In genomic region chr1:36302273-36302672, GRCm38 (mm10) we compare ENCODE assay signal across 19 mouse cellular contexts. TPM values are rescaled to one million over a fixed set of nuclear protein-coding genes. Genes with fewer than 3 reads are reported as not detected.
DNase-seq lines count a peak whose midpoint lies in the region; ATAC-seq and TF ChIP-seq lines count a peak whose summit lies in the region.
"Had no signal": no experiment of that assay in that cellular context is flagged by ENCODE, and none has a peak within 500 bp of the region (broad histone marks: within the 10 kb centered on the region; RNA-seq: fewer than 3 reads in every experiment).

No protein-coding gene starts in this region.

- H3K79me2 ChIP-seq in CH12.LX (replicated peaks; ENCODE audit: control insufficient read depth, extremely low read depth, insufficient read depth, poor library complexity, severe bottlenecking): no peaks in the 10 kb centered on the region

- H3K36me3 ChIP-seq in lung, postnatal 0 days (ENCODE audit: insufficient read depth, low read length): no peaks in the 10 kb centered on the region
- no peaks in the 10 kb centered on the region for H3K36me3 ChIP-seq in CH12.LX (replicated peaks in 1 of 2; ENCODE audit: control insufficient read depth in 1 of 2, insufficient read depth in 1 of 2, low read length in 1 of 2)
- H3K36me3 ChIP-seq: embryonic facial prominence, embryonic 10.5 days; embryonic facial prominence, embryonic 12.5 days; forebrain, embryonic 15.5 days; G1E had no signal

- H3K27ac ChIP-seq in lung, postnatal 0 days (ENCODE audit: low read length): no peak overlapping the region
- H3K27ac ChIP-seq in CH12.LX (ENCODE audit: insufficient read depth, low read depth): peak overlapping the region; percentile 22; the same call in 1 of the 2 replicates
- H3K27ac ChIP-seq: embryonic facial prominence, embryonic 10.5 days; embryonic facial prominence, embryonic 12.5 days; forebrain, embryonic 15.5 days had no signal

- intact Hi-C loops in heart, postnatal 25 days (cut with DNase I): no loop called here

- no peak for TF ChIP-seq POLR2A in CH12.LX (IDR thresholded peaks at IDR 0.05; ENCODE audit: low read depth, low read length)

- H3K4me2 ChIP-seq in lung, postnatal 0 days (replicated peaks; ENCODE audit: low read depth, low read length): no peak overlapping the region
- peak overlapping the region; percentile 2 for H3K4me2 ChIP-seq in CH12.LX (ENCODE audit: insufficient read depth, low read depth, poor library complexity, severe bottlenecking)

- dilution Hi-C loops in CH12.LX (cut with MboI; ENCODE audit: extremely low pct_ligation_motif_present, extremely low pct_unique_long_range_greater_than_20kb, low sequenced_read_pairs): no loop called here

- TF ChIP-seq CTCF in lung, postnatal 0 days (IDR thresholded peaks at IDR 0.05): no peak
- TF ChIP-seq CTCF in CH12.LX (conservative IDR thresholded peaks at IDR 0.05 in 1 of 2, IDR thresholded peaks at IDR 0.05 in 1 of 2; ENCODE audit: low read depth in 2 of 2, low read length in 2 of 2): no peak

- no peak for TF ChIP-seq RAD21 in CH12.LX (IDR thresholded peaks at IDR 0.05; ENCODE audit: low read depth, low read length)

- 64% methylated on average over 8 of the region's 8 CpGs for WGBS in lung, postnatal 0 days

- peak; percentile 24 for DNase-seq in cerebellum, adult 9-11 months
- DNase-seq in cerebellum, adult 18-20 months: no peak
- DNase-seq in lung, postnatal 0 days (ENCODE audit: low spot score): peak; percentile 50
- DNase-seq in lung, postnatal 14 days: no peak
- DNase-seq in CH12.LX (ENCODE audit: extremely low read depth): peak; percentile 60
- no peak for DNase-seq in heart, postnatal 25 days (ENCODE audit: low spot score)
- DNase-seq: adrenal gland, postnatal 10 days; adrenal gland, postnatal 36 days; cerebellum, adult 11-12 months; cerebellum, adult 8-10 months; cerebellum, postnatal 10 days; forebrain, postnatal 0 days had no signal

- 0 out of 2 replicates have a peak, but pooled peaks cover 3% of the 10 kb centered on the region for H3K4me1 ChIP-seq in lung, postnatal 0 days (ENCODE audit: insufficient read depth, low read depth, low read length)
- peaks cover 38 to 88% of the 10 kb centered on the region in 2 experiments for H3K4me1 ChIP-seq in CH12.LX (ENCODE audit: control insufficient read depth in 1 of 2, insufficient read depth in 2 of 2)

- H3K9ac ChIP-seq in lung, postnatal 0 days (replicated peaks; ENCODE audit: low read depth): no peak overlapping the region
- no peak overlapping the region for H3K9ac ChIP-seq in CH12.LX (ENCODE audit: insufficient read depth, low read depth)
- H3K9ac ChIP-seq: embryonic facial prominence, embryonic 12.5 days; forebrain, embryonic 15.5 days had no signal

- no peak overlapping the region for H3K4me3 ChIP-seq in lung, postnatal 0 days (ENCODE audit: low read depth, low read length)
- H3K4me3 ChIP-seq in CH12.LX (replicated peaks in 1 of 3; ENCODE audit: low read depth in 2 of 3, low read length in 2 of 3, poor library complexity in 1 of 3): no peak overlapping the region

- H3K9me3 ChIP-seq in lung, postnatal 0 days (ENCODE audit: low read length): no peaks in the 10 kb centered on the region
- no peaks in the 10 kb centered on the region for H3K9me3 ChIP-seq in CH12.LX (replicated peaks; ENCODE audit: low read length)
- H3K9me3 ChIP-seq: embryonic facial prominence, embryonic 10.5 days; embryonic facial prominence, embryonic 12.5 days; forebrain, embryonic 13.5 days; forebrain, embryonic 15.5 days; G1E had no signal

- no peak for ATAC-seq in lung, postnatal 0 days
- ATAC-seq: activated CD4-positive, CD25-positive, alpha-beta regulatory T cell, adult 4 months; forebrain, embryonic 13.5 days; forebrain, postnatal 0 days; Patski had no signal

- TF ChIP-seq EP300 in lung, postnatal 0 days (IDR thresholded peaks at IDR 0.05): no peak
- TF ChIP-seq EP300 in CH12.LX (IDR thresholded peaks at IDR 0.05; ENCODE audit: low read length): peak; percentile 89

- in situ Hi-C loops in CH12.LX (cut with MboI; ENCODE audit: low pct_ligation_motif_present, low pct_unique_long_range_greater_than_20kb, low sequenced_read_pairs): no loop called here

- H3K27me3 ChIP-seq in lung, postnatal 0 days (replicated peaks; ENCODE audit: insufficient read depth, low read length): no peaks in the 10 kb centered on the region; the same call in 1 of the 2 replicates
- peaks cover 43% of the 10 kb centered on the region for H3K27me3 ChIP-seq in CH12.LX (replicated peaks)
- H3K27me3 ChIP-seq: forebrain, embryonic 15.5 days had no signal

TF ChIP-seq in CH12.LX, 34 proteins besides CTCF, POLR2A, EP300 and RAD21:
- TF ChIP-seq ETS1 (conservative IDR thresholded peaks at IDR 0.05; ENCODE audit: low read depth, low read length) (peak; percentile 71; the same call in 1 of the 2 replicates), MAZ (IDR thresholded peaks at IDR 0.05; ENCODE audit: low read depth, low read length) (no peak), ZNF384 (IDR thresholded peaks at IDR 0.05; ENCODE audit: low read depth, low read length) (no peak), ZMIZ1 (IDR thresholded peaks at IDR 0.05; ENCODE audit: low read depth, low read length) (no peak), TBP (conservative IDR thresholded peaks at IDR 0.05; ENCODE audit: low read depth, low read length) (no peak), E2F4 (IDR thresholded peaks at IDR 0.05; ENCODE audit: insufficient replicate concordance, low read depth, low read length) (no peak), RCOR1 (conservative IDR thresholded peaks at IDR 0.05; ENCODE audit: low read depth, low read length) (peak; percentile 88), NELFE (IDR thresholded peaks at IDR 0.05; ENCODE audit: low read depth, low read length) (no peak), MAX (IDR thresholded peaks at IDR 0.05; ENCODE audit: low read length) (peak; percentile 47; the same call in 1 of the 2 replicates), MXI1 (IDR thresholded peaks at IDR 0.05; ENCODE audit: low read depth, low read length) (no peak), TCF12 (IDR thresholded peaks at IDR 0.05; ENCODE audit: low read depth, low read length) (peak; percentile 89), SIN3A (IDR thresholded peaks at IDR 0.05; ENCODE audit: low read length) (peak; percentile 60; the same call in 1 of the 2 replicates), MAFK (IDR thresholded peaks at IDR 0.05; ENCODE audit: insufficient replicate concordance, low read length) (0 out of 2 replicates have a peak, but pooled peaks have one; percentile 51), USF2 (conservative IDR thresholded peaks at IDR 0.05; ENCODE audit: low read depth, low read length) (no peak), PAX5 (IDR thresholded peaks at IDR 0.05; ENCODE audit: low read length) (no peak), GABPA (IDR thresholded peaks at IDR 0.05; ENCODE audit: insufficient replicate concordance, low read depth, low read length) (no peak), USF1 (IDR thresholded peaks at IDR 0.05; ENCODE audit: low read depth, low read length) (no peak), SMC3 (IDR thresholded peaks at IDR 0.05; ENCODE audit: low read depth, low read length) (no peak), HCFC1 (IDR thresholded peaks at IDR 0.05; ENCODE audit: low read depth, low read length) (0 out of 2 replicates have a peak, but pooled peaks have one; percentile 24), CHD1 (IDR thresholded peaks at IDR 0.05; ENCODE audit: low read depth, low read length) (0 out of 2 replicates have a peak, but pooled peaks have one; percentile 63), CHD2 (IDR thresholded peaks at IDR 0.05; ENCODE audit: low read length) (peak; percentile 52; the same call in 1 of the 2 replicates), ELF1 (IDR thresholded peaks at IDR 0.05; ENCODE audit: low read depth, low read length) (no peak), POLR2AphosphoS2 (IDR thresholded peaks at IDR 0.05; ENCODE audit: low read depth, low read length) (no peak), JUND (conservative IDR thresholded peaks at IDR 0.05; ENCODE audit: low read depth, low read length) (no peak; the same call in 1 of the 2 replicates), IRF4 (IDR thresholded peaks at IDR 0.05; ENCODE audit: low read depth, low read length) (peak; percentile 95), KAT2A (IDR thresholded peaks at IDR 0.05; ENCODE audit: insufficient replicate concordance, low read length) (no peak), NRF1 (IDR thresholded peaks at IDR 0.05; ENCODE audit: low read depth, low read length) (peak; percentile 33; the same call in 1 of the 2 replicates), BHLHE40 (IDR thresholded peaks at IDR 0.05; ENCODE audit: low read depth, low read length) (peak; percentile 70), ZKSCAN1 (IDR thresholded peaks at IDR 0.05; ENCODE audit: borderline replicate concordance, low read depth, low read length) (no peak), JUN (IDR thresholded peaks at IDR 0.05; ENCODE audit: insufficient read depth, low read depth, low read length) (no peak), UBTF (IDR thresholded peaks at IDR 0.05; ENCODE audit: low read depth, low read length) (no peak), MYC (IDR thresholded peaks at IDR 0.05; ENCODE audit: low read depth, low read length) (peak; percentile 60; the same call in 1 of the 2 replicates), ZC3H11A (IDR thresholded peaks at IDR 0.05; ENCODE audit: low read depth, low read length) (no peak), MEF2A (IDR thresholded peaks at IDR 0.05; ENCODE audit: borderline replicate concordance, low read depth, low read length) (peak; percentile 91; the same call in 1 of the 2 replicates)

RNA-seq across cellular contexts. Expression of gene Arid5a, which starts 5.3 kb away (rescaled TPM):
- 14.9 and 15.3 TPM in 2 replicates for polyA plus RNA-seq in lung, postnatal 0 days (2015; fragmentation: Nextera tagmentation; extraction: Ambion mirVana)
- 15.2 and 19.6 TPM in 2 replicates for total RNA-seq in CH12.LX (2012; rRNA removed)
- total RNA-seq in CH12.LX (2014; rRNA removed): 16.0 and 17.0 TPM in 2 replicates
- polyA plus RNA-seq in CH12.LX (2012; ENCODE audit: insufficient read length, low read depth): 13.2 and 16.1 TPM in 2 replicates
- 10 to 100 TPM in 1 of 2 experiments, 1 to 10 TPM in 1; 7.0 to 11.1 TPM for total RNA-seq in heart, postnatal 25 days (2021)

RNA-seq across cellular contexts. Expression of gene Neurl3, which starts 27.8 kb away (rescaled TPM):
- 12.7 and 15.9 TPM in 2 replicates for polyA plus RNA-seq in lung, postnatal 0 days (2015; fragmentation: Nextera tagmentation; extraction: Ambion mirVana)
- total RNA-seq in CH12.LX (2012; rRNA removed) (0.08 TPM in 1 of 2 replicates, not detected in the other), CH12.LX (2014; rRNA removed) (0.08 TPM in 1 of 2 replicates, not detected in the other)
- 0.09 and 0.10 TPM in 2 replicates for polyA plus RNA-seq in CH12.LX (2012; ENCODE audit: insufficient read length, low read depth)
- 1 to 10 TPM; 3.1 to 3.4 TPM for total RNA-seq in heart, postnatal 25 days (2021)

RNA-seq across cellular contexts. Expression of gene Uggt1, which starts 57.8 kb away (rescaled TPM):
- 29.1 and 33.6 TPM in 2 replicates for polyA plus RNA-seq in lung, postnatal 0 days (2015; fragmentation: Nextera tagmentation; extraction: Ambion mirVana)
- 41.2 and 47.9 TPM in 2 replicates for total RNA-seq in CH12.LX (2012; rRNA removed)
- 35.3 and 39.8 TPM in 2 replicates for total RNA-seq in CH12.LX (2014; rRNA removed)
- polyA plus RNA-seq in CH12.LX (2012; ENCODE audit: insufficient read length, low read depth): 38.6 and 39.5 TPM in 2 replicates
- total RNA-seq in heart, postnatal 25 days (2021): 10 to 100 TPM; 26.8 to 29.5 TPM

Comparison
In these comparisons a context has a peak if more than half of its experiments do, and no peak if none do; other contexts are left out.
1. DNase-seq: peak in cerebellum, adult 9-11 months (single experiment), lung, postnatal 0 days (single experiment) and CH12.LX (single experiment); none in cerebellum, adult 18-20 months (0 of 2), lung, postnatal 14 days (single experiment) and heart, postnatal 25 days (single experiment).